Mouse (Mus musculus) lung, postnatal 0 days (tissue): ENCODE measurements at regions not wholly inside any gene's neighbourhood (a gene's known extent, or its start where the extent isn't known, plus 50 kb on each side); places are given as distances from the start of the nearest gene placed in this dataset.

ENCODE experiments used
- ATAC-seq: fragments of 200-750 bp; cut with Nextera tagmentation; 2 replicates; pipeline ENCODE4 v1.8.0; 2017; ENCODE audit warnings: moderate library complexity
- DNase-seq: peaks from one replicate; pipeline ENCODE4 v3.0.0-alpha.2; 2016; ENCODE audit warnings: low spot score
- H3K27ac ChIP-seq: fragments of 300-500 bp; sonication (generic); 2 replicates; pipeline ENCODE4 v1.5.1; 2014; ENCODE audit warnings: antibody characterized with exemption, mild to moderate bottlenecking, low read length, mixed read lengths
- H3K27me3 ChIP-seq: fragments of 300-500 bp; sonication (generic); replicated peaks from 2 replicates; pipeline ENCODE4 v1.6.1; 2014; ENCODE audit warnings: low read length, mixed read lengths; ENCODE audit not compliant: insufficient read depth
- H3K36me3 ChIP-seq: fragments of 300-500 bp; sonication (generic); 2 replicates; pipeline ENCODE4 v1.6.1; 2014; ENCODE audit warnings: low read length, mixed read lengths; ENCODE audit not compliant: insufficient read depth
- H3K4me1 ChIP-seq: fragments of 300-500 bp; sonication (generic); 2 replicates; pipeline ENCODE4 v1.6.1; 2014; ENCODE audit warnings: antibody characterized with exemption, low read depth, low read length, mixed read lengths; ENCODE audit not compliant: insufficient read depth
- H3K4me2 ChIP-seq: fragments of 300-500 bp; sonication (generic); replicated peaks from 2 replicates; pipeline ENCODE4 v1.6.1; 2014; ENCODE audit warnings: low read depth, mild to moderate bottlenecking, low read length, moderate library complexity, mixed read lengths
- H3K4me3 ChIP-seq: fragments of 300-500 bp; sonication (generic); 2 replicates; pipeline ENCODE4 v1.5.1; 2014; ENCODE audit warnings: low read depth, low read length
- H3K9ac ChIP-seq: fragments of 300-500 bp; sonication (generic); replicated peaks from 2 replicates; pipeline ENCODE4 v1.6.1; 2014; ENCODE audit warnings: low read depth, mild to moderate bottlenecking
- H3K9me3 ChIP-seq: fragments of 300-500 bp; sonication (generic); 2 replicates; pipeline ENCODE4 v1.6.1; 2016; ENCODE audit warnings: low read length, mixed read lengths
- CTCF ChIP-seq: IDR thresholded peaks from 2 replicates; pipeline ENCODE4 v1.5.1; 2016; ENCODE audit warnings: antibody characterized with exemption, mild to moderate bottlenecking
- EP300 ChIP-seq: IDR thresholded peaks from 2 replicates; pipeline ENCODE4 v1.6.1; 2016; ENCODE audit warnings: antibody characterized with exemption, mild to moderate bottlenecking, control low read depth
- WGBS: fragments of 180-500 bp; shearing (Covaris S2); extraction: QIAGEN DNeasy Blood & Tissue Kit; methylation state at CpG from one replicate; pipeline ENCODE4 v1.1.7; 2014; 5-methylcytosine and 5-hydroxymethylcytosine counted together

DNA sequence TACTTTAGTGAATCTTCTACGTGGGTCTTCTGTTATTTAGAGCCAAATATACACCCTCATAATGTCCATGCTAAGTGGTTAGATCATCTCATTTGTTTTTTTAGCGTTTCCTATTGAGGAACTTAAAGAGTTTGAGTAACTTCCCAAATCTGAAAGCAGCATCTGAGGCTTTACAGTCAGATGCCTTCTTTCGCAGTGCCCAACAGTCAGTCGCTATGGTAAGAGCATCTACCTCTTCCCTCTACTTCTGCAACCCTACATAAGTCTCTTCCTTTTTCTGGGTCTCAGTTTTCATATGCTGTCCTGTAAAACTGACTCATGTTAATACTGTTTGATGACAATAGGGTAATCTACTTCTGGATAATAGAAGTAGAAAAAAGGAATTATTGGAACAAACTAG, 146.8 kb downstream of the Ktn1 start:
- 83% methylated on average over 4 of the region's 4 CpGs for WGBS
- Histone ChIP-seq H3K27ac (no peak overlapping the region), H3K4me1 (no peaks in the 10 kb centered on the region), H3K9ac (no peak overlapping the region), H3K36me3 (no peaks in the 10 kb centered on the region), H3K4me3 (no peak overlapping the region), H3K9me3 (no peaks in the 10 kb centered on the region), H3K4me2 (no peak overlapping the region), H3K27me3 (no peaks in the 10 kb centered on the region)
- ATAC-seq, result no peak
- TF ChIP-seq CTCF, result no peak
- no peak for DNase-seq

DNA sequence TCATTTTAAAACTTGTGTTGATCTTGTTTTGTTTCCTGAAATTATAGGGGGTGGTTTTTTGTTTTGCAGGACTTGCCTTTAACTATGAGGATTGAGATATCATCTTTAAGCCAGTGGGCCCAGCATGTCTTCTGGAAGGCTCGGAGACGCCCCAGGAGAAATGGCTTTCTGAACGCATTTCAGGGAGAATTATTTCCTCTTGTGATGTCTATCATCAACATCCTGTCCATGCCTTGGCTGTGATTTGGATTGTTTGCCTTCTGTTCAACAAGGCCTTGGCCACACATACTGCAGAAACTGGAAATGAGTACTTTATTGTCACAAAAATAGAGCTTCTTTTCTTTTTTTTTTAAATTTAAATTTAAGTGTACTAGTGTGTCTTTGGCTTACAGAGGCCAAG, 150.0 kb downstream of the Ktn1 start:
- Histone ChIP-seq H3K27me3 (no peaks in the 10 kb centered on the region), H3K4me3 (no peak overlapping the region), H3K27ac (no peak overlapping the region), H3K9me3 (no peaks in the 10 kb centered on the region), H3K4me2 (no peak overlapping the region), H3K4me1 (no peaks in the 10 kb centered on the region), H3K36me3 (no peaks in the 10 kb centered on the region), H3K9ac (no peak overlapping the region)
- no peak for TF ChIP-seq CTCF
- no peak for TF ChIP-seq EP300
- no peak for ATAC-seq
- DNase-seq, result no peak
- WGBS, result 46% methylated on average over 3 of the region's 3 CpGs

DNA sequence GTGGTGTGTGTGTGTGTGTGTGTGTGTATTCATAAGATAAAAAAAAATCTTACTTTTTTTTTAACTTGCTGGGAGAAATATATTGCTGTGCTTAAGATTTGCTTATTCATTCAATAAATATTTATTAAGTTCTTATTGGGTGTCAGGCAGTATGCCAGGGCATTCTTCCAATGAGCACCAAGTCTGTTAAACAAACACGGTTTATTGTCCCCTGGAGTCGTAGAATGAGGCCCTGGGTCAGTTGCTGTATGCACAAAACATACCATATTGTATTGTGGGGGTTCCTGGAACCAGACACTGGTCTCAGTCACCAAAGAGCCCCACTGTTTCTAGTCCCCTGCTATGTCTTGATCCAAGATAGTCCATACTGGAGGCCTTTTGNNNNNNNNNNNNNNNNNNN, 151.3 kb downstream of the Ktn1 start:
- no peak for ATAC-seq
- WGBS, result 12% methylated on average over 2 of the region's 2 CpGs

DNA sequence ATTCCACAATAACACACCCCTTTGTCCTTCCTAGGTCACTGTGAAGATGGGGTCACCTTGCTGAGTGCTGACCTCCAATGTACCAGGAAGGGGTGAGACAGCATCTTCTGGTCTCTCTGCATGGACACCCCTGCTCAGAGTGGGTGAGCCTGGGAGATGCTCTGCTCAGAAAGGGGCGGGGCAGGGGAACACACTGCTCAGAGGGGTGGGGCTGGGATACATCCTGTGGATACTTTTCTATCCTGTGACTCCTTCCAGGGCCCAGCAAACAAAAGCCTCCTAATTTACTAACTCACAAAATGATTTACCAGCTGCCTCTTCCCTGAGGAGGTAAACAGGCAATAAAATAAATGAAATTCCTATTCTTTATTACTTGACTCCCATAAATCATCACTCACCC, 157.0 kb downstream of the Ktn1 start:
- Histone ChIP-seq H3K27ac (no peak overlapping the region), H3K4me2 (no peak overlapping the region), H3K9me3 (no peaks in the 10 kb centered on the region), H3K4me3 (no peak overlapping the region), H3K4me1 (no peaks in the 10 kb centered on the region), H3K9ac (no peak overlapping the region), H3K27me3 (no peaks in the 10 kb centered on the region), H3K36me3 (no peaks in the 10 kb centered on the region)
- no peak for DNase-seq
- no peak for ATAC-seq
- WGBS, result 56% methylated on average over 1 of the region's 1 CpGs
- TF ChIP-seq CTCF (no peak), EP300 (no peak)

More for the DNA sequence above, 151.3 kb downstream of the Ktn1 start:
- Histone ChIP-seq H3K9ac (no peak overlapping the region), H3K27me3 (no peaks in the 10 kb centered on the region), H3K9me3 (no peaks in the 10 kb centered on the region), H3K27ac (no peak overlapping the region), H3K4me3 (no peak overlapping the region), H3K36me3 (no peaks in the 10 kb centered on the region), H3K4me1 (no peaks in the 10 kb centered on the region), H3K4me2 (no peak overlapping the region)
- TF ChIP-seq CTCF (no peak), EP300 (peak; percentile 46; the same call in 1 of the 2 replicates)
- DNase-seq, result peak; percentile 57

DNA sequence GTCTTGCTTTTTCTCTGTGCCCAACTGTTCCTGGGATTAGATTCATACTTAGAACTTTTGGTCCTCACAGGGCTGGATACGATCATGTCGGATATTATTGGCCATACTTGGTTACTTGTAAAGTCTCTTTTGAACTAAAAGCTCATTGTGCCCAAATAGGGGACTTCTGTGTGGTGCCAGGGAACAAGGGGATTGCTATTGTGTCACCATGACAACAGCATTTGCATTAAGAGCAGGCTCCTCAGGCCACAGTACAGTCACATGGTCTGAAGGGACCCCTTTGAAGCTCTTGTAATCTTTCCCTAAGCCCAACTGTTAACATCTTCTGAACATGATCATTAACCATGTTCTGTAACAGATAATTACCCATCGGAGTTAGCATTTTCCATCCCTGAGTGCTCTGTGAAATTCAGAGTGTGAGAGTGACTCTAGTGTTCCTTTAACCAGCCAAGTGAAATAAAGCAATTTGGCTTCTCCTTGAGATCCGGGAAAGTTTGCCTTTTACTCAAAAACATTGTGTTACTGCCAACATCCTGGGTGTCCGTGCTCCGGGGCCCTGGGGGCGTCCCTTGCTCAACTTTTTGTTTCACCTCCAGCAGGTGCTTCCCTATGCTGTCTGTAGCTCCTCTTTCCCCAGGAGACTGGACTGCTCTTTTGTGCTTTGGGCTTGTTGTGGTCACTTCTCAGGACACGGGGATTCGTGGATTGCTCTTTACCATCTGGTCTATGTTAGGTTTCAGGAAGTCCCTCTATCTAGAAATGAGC, 157.7 kb downstream of the Ktn1 start:
- Histone ChIP-seq H3K4me1 (no peaks in the 10 kb centered on the region), H3K36me3 (no peaks in the 10 kb centered on the region), H3K9ac (no peak overlapping the region), H3K4me3 (no peak overlapping the region), H3K9me3 (no peaks in the 10 kb centered on the region), H3K4me2 (no peak overlapping the region), H3K27me3 (no peaks in the 10 kb centered on the region), H3K27ac (no peak overlapping the region)
- WGBS, result 43% methylated on average over 9 of the region's 9 CpGs
- DNase-seq (peak; percentile 66), ATAC-seq (peak; percentile 39)
- no peak for TF ChIP-seq EP300
- no peak for TF ChIP-seq CTCF

DNA sequence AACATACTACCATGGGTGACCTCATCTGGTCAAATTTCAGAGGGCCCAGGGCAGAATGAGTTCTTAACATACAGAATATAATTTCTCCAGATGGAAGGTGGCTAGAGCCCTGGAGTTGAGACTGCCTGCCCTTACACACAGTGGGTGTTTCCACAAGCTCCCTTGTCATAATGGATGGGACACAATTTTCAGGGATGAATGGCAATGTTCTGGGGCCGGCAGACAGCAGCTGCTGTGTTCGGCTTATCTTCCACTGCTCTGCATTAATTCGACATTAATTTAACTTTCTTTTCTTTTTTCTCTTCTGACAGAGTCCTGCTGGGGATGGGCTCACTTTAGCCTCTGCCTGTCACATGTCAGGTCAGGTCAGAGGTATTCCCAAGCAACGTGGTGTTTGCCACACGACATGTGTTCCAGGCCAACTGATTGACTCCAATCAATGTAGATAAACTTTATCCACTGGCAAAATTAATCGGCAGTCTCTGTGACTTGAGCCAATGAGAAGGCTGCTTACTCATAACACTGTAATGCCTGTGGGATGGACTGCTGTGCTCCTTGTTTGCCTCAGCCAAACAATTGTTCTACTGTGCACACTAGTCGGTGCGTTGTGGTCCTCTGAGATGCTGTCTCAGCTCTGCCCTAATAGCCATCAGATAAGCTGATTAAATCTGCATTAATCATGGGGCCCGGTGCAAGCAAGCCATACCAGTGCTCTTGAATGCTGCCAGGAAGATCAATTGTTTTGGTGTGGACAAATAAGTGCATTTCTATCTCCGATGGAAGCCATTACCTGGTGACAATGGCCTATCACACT, 160.1 kb downstream of the Ktn1 start:
- Histone ChIP-seq H3K27me3 (no peaks in the 10 kb centered on the region), H3K27ac (no peak overlapping the region), H3K4me1 (no peaks in the 10 kb centered on the region), H3K9ac (no peak overlapping the region), H3K4me3 (no peak overlapping the region), H3K9me3 (no peaks in the 10 kb centered on the region), H3K36me3 (no peaks in the 10 kb centered on the region), H3K4me2 (no peak overlapping the region)
- no peak for ATAC-seq
- TF ChIP-seq CTCF, result no peak
- no peak for TF ChIP-seq EP300
- no peak for DNase-seq
- 32% methylated on average over 10 of the region's 10 CpGs for WGBS
